Mouse (Mus musculus) megakaryocyte, adult 5-6 weeks (primary cell): ENCODE measurements at regions not wholly inside any gene's neighbourhood (a gene's known extent, or its start where the extent isn't known, plus 50 kb on each side); places are given as distances from the start of the nearest gene placed in this dataset.

ENCODE experiments used
- ATAC-seq: 2 replicates; pipeline ENCODE4 v1.8.0; 2016; ENCODE audit warnings: mild to moderate bottlenecking, inconsistent platforms; ENCODE audit not compliant: poor library complexity, severe bottlenecking

DNA sequence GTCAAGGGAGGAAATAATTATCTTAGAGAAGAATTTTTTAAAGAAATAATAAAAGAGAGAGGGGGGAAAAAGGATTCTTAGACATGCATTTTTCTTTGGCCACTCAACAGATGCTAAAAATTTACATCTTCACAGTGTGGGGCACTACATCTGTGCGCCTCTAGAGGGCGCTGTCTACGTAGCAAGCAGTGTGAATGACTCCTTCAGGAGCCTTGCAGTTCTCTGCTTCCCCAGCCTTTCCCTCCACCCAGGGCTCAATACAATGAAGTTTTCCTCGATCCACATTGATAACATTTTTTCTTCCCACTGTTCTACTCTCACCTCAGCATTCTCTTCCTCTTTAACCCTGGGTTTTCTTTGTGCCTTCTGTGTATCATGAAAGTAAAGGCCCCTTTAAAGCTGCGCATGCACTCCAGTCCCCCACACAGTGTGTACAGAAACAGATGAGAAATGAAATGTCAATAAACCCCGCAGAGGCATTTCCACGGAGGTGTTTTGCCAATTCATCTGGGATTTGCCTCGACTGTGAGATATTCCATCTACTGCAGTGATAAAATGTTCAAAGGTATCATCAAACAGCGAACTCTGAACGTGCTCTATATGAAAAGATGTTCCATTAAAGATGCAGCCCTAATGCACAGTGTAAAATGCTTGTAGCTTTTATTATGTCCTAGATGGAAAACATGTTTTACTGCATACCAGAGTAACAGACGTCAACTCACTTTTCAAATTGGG lies 181.2 kb downstream of the Rdh14 start:
- no peak for ATAC-seq

DNA sequence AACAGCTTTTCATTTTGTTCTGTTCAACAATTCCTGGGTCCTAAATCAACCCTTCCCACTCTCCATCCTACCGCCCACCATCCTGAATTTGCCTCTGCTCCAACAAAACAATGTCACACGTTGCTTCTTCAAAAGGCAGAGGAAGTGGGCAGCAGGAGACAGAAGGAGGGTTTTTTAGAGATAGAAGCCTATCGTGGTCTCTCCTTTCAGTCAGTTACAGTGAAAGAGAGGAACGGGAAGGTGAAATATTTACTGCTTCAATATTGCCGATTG lies 181.7 kb downstream of the Rdh14 start:
- ATAC-seq: no peak

DNA sequence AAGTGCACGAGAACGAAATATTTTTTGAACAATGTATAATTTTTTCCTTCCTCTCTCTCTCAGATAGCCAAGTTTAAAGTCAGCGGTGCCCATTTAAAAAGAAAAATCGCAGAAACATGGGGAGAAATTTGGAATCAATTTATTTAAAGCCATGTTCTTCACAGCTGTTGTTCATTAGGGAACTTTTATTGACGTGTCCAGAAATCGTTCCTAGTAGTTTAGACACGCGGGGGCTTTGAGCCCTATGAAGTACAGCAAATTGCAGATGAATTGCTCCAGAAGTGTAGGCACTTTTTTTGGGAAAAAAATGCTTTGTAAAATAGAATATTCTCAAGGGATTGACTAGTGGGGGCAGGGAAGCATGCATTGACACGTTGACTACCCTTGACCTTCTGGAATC lies 182.8 kb downstream of the Rdh14 start:
- no peak for ATAC-seq

DNA sequence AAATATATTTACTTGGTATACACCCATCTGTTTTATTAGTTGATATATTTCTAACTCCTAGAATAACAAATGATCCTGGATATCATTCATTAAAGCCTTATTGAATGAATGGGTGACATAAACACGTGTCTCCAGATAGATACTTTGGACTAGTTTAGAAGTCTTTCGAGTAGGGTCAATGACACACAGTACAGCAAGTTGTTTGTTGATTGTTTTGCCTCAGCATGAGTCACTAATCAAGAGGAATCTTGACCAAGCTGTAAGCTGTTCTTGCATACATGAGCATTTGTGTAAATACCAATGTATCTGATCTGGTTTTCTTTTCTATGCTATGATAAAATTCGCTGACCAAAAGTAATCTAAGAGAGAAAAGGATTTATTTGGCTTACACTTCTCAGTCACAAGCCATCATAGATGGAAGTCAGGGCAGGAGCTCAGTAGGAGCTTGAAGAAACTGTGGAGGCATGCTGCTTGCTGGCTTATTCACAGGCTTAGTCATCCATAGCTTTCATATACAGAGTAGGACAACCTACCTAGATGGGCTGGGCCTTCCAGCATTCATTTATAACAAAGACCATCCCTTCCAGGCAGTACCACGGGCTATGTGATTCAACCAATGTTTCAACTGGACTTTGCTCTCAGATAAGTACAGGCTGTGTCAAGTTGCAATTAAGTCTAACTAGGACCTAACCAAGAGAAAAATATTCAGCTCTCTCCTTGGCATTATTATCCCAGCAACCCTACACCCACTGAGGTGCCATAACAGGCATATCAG lies 192.5 kb downstream of the Rdh14 start:
- ATAC-seq: no peak

DNA sequence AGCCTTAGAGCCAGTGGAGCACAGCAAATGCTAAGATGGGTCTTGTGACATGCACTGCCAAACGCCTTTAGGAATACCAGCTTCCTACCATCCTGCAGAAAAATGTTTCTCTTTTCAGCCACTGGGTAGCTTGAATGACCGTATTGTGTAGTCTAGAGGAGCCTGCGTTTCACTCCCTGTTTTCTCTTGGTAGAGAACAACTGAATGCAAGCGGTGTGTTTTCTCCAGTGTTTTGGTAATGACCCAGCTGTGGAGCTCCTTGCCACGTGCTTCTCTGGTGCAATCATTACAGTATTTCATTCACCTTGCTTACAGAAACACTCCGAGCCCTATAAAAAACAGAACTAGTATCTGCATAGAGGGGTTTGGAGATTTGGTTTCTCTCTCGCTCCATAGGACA lies 193.5 kb downstream of the Rdh14 start:
- no peak for ATAC-seq

DNA sequence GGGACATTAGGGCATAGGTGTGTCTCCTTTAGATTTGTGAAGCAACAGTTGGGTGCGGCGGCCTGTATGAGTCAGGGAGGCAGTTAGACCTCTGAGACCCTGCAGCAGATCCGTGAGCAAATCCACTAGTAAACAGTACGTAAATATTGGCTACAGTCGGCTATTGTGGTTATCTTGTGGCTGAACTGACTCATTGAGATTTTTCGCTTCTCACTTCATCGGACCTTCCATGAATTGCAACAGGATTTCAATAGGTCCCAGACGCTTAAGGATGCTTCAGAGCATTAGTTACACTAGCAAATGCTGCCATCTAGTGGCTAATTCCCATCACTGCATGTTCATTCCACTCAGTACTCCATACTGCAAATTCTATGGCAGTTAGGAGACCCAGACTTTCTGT lies 199.0 kb downstream of the Rdh14 start:
- peak; percentile 59 for ATAC-seq

DNA sequence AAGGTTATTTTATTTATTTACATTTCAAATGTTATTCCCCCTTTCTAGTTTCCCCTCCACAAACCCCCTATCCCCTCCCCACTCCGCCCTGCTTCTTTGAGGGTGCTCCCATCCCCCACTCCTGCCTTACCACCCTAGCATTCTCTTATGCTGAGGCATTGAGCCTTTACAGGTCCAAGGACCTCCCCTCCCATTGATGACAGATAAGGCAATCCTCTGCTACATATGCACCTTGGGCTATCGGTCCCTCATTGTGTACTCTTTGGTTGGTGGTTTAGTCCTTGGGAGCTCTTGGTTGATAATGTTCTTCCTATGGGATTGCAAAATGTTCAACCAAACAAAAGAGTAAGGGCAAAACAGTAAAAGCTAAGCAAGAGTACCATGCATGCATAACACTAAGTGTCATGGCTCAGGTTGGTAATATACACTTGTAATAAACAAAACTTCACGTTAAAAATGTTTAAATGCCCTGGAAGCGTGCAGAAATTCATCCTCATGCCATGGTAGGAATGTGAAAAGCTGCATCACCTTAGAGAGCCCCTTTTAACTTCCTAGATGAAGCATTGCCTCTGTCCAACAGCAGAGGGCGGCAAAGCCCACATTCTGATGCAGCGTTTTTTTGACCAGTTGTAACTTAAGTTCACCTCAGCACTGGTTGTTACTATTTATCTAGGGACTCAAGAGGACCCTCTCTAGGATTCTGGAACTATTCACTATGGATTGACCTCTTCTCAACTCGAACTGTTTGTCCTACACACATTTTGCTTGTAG lies 207.6 kb downstream of the Rdh14 start:
- ATAC-seq: no peak

DNA sequence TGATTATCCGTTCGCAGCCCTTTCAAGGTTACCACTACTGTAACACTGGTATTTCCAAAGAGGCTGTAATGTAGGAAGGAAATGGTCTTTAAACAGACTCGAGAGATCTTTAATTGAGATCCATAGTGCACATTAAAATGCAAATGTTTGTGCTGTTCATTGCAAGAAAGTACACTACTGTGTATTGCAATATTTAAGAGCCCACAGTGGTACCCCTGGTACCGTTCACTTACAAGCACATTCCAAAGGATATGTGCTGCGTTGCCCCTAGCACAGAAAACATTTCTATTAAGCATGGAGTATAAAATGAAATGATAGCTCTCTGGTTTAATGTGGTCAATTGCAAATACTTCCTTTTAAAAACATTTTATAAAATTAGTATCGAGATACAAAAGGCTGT lies 209.5 kb downstream of the Rdh14 start:
- no peak for ATAC-seq

DNA sequence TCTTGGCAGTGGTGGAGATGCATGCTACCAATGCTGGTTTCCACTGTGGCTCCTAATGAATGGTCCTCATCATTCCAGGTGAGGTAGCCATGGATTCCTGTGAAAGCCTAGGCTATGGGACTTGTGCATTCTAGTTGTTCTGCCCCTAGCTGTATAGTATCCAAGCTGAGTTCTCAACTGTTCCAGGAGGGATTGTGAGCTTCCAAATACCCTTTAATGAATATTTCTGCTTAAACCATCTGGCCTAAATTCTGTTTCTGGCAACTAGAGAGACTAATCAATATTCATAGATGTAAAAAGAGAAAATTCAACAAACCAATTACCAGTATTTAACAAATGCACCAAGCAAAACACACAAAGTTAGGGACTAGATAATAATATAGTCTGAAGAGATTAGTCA lies 227.7 kb downstream of the Rdh14 start:
- ATAC-seq: no peak

DNA sequence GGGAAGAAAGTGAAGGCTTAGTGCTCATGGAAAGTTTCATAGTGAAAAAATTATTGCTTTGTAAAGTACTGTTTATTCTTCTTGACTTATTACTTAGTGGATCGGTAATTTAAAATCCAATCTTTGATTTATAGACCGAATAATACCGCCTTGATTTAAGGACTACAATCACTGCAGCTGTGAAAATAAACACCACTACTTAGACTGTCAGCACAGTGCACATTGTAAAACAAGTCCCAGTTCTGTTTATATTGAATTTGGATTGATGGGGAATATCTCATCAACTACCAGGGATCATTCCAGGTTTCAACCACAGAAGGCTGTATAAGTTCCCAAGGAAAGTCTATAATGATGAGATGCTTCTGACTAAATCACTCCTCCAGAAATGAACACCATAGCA lies 230.0 kb downstream of the Rdh14 start:
- ATAC-seq: no peak

DNA sequence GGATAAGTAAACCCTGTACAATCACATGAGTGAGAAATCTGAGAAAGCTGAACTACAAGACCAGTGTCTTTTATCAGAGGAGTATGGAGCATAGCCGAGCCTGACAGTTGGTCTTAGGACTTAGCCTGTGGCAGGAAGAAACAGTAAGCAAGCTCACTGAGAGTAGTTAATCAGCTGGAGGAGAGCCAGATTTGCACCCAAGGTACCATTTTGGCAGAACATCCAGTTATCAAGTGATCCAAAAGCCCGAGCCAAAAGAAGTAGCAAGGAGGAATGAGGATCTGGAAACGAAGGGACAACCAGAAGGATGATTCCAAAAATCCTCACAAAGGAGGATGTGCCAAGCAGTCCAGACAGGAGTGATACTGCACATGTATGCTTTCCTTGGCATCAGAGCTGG lies 248.0 kb downstream of the Rdh14 start:
- no peak for ATAC-seq

DNA sequence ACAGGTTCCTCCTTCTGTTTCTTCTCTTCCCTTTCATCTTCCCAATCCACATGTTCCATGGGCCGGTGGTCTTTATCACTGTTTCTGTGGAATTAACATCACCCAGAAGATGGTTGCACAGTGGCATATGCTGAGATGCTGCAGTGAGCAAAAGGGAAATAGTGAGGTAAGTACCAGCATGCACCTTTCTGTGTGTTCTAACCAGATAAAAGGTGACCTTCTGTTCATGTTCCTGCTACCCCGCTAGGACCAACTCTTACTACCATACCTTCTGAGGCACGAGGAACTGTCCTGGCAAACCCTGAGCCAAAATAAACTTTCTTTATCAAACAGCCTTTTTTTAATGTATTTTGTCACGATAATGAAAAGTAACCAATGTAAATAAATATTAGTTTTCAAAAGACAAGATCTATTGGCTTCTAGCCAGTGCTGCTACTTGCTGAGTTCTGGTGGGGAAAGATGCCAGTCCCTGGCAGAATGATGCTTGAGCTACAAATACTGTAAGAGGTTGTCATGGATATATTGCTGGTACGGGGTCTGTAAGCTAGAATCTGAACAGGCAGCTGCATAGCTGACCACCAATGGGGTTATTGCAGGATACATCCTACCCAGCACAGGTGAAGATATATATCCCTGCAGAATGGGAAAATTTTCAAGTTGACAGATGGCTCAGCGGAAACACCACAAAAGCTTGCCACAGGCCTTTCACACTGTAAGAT lies 264.1 kb downstream of the Rdh14 start:
- ATAC-seq: no peak

DNA sequence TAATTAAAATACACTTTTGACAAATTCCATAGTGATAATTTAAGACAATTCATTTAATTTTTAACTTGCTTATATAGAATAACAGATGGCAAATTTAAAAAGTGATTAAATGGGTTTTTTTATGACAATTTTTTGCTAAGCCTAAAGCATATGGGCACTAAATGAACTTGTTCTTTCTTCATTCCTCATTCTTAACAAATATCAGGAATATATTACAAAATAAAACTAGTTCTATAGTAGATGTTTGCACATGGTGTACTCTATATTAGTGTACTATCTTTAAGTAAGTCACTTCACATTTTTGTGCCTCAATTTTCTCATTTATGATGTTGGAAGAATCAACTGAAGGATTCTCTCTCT lies 264.6 kb downstream of the Rdh14 start:
- no peak for ATAC-seq

DNA sequence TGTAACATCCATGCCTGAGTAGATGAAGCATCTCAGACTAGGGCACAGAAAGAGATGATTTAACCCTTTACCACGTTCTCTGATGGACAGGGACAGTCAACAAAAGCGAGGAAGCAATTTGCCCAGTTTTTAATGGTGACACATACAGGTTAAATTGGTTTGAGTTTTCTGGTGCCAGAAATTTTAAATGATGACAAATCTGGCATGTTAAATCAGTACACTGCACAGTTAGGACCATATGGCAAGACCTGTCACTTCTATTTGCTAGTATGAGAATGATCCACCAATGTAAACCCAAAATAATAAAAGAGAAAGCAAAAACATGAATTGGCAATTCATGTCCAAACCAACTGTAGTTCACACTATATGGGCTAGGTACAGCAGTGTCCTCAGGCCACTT lies 268.3 kb downstream of the Rdh14 start:
- ATAC-seq: no peak

DNA sequence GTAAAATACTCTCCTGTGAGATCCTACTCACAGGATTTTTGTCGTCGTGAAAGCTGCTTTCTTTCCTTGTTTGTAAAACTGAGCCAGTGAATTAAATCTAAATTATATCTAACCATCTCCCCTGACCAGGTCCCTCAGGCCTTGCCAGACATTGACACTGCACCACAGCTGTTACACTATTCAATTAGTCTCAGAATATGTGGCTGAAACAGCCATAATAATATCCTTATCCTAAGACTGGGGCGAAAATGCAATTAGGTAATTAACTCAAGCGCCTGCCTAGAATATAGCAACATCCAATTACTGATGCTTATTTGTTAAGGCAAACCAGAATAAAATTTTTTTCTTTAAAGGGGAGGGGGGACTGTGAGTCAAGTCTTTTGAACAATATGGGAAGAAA lies 296.2 kb downstream of the Rdh14 start:
- no peak for ATAC-seq
